Mouse (Mus musculus): Measurements from ENCODE around the gene Ccl1. TPM values are rescaled to one million over a fixed set of nuclear protein-coding genes. Genes with fewer than 3 reads are reported as not detected.

The Ccl1 gene
- not detected for polyA plus RNA-seq (2012; fragmentation: generic; extraction: Trizol)

DNA sequence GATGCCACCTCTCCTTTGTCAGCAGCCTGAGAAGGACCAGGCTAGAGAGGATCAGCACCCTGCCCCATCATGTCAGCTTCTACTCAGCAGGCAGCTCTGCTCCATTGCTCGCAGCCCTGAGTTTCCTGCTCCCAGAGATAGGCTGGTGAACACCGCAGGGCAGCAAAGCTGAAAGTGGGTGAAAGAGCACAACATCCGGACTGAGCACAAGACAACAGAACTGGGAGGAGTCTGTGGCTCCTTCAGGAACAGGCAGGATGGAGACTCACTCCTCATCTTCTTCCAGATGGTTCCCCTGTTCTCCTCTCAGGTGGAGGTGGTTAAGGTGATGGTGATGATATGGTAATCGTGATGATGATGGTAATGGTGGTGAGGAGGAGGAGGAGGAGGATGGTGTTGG is at the start of gene Ccl1:
Gene Ccl1 (minus strand): TSS at position 101 of the 400 bp plus-strand sequence.
- Histone ChIP-seq H3K4me3 (no peak within 1 kb of the TSS), H3K27me3 (ENCODE audit: control insufficient read depth, insufficient read depth, insufficient read length) (no peaks in the 10 kb centered on the region), H3K36me3 (ENCODE audit: control insufficient read depth, insufficient read depth) (no peaks in the 10 kb centered on the region), H3ac (ENCODE audit: control insufficient read depth, insufficient read length) (no peak within 1 kb of the TSS), H3K79me2 (ENCODE audit: control insufficient read depth, insufficient read depth) (no peaks in the 10 kb centered on the region), H3K4me2 (ENCODE audit: low read depth) (no peak within 1 kb of the TSS)
- TF ChIP-seq TCF3 (IDR thresholded peaks at IDR 0.05; ENCODE audit: insufficient read length, low read depth) = no peak
- no peak for TF ChIP-seq POLR2A (IDR thresholded peaks at IDR 0.05; ENCODE audit: insufficient read length, low read depth)
- TF ChIP-seq USF1 (IDR thresholded peaks at IDR 0.05; ENCODE audit: low read depth) = no peak
- no peak for TF ChIP-seq MYOD1 (IDR thresholded peaks at IDR 0.05; ENCODE audit: control insufficient read depth in 1 of 3, insufficient read length in 2 of 3, low read depth in 2 of 3)
- no peak for TF ChIP-seq POLR2AphosphoS2 (IDR thresholded peaks at IDR 0.05; ENCODE audit: insufficient read length, low read depth)

DNA sequence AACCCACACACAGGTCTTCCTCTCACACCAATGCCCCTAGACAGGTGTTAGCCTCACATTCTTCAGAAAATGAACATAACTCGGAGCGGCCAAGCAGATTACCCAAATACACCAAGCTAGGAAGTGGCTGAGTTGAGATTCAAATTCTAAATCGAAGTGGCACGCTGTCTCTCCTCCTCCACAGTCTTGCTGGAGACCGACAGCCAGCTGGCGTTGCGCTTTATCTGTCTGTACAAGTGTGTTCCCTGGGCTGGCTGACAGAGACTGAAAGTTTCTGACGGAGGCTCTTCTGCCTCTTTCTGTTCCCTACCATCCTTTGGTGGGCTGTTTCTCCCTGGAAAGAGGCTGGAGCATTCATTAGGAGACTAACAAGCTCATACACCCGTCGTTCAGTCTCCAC is 45.5 kb upstream of the Ccl1 start:
- Histone ChIP-seq H3ac (ENCODE audit: control insufficient read depth, insufficient read length) (no peak overlapping the region), H3K4me3 (no peak overlapping the region), H3K27me3 (ENCODE audit: control insufficient read depth, insufficient read depth, insufficient read length) (no peaks in the 10 kb centered on the region), H3K79me2 (ENCODE audit: control insufficient read depth, insufficient read depth) (no peaks in the 10 kb centered on the region), H3K4me2 (ENCODE audit: low read depth) (no peak overlapping the region), H3K36me3 (ENCODE audit: control insufficient read depth, insufficient read depth) (no peaks in the 10 kb centered on the region)
- TF ChIP-seq REST (IDR thresholded peaks at IDR 0.05; ENCODE audit: insufficient read depth, insufficient read length) (no peak), MYOG (IDR thresholded peaks at IDR 0.05; ENCODE audit: control insufficient read depth in 1 of 3, insufficient read depth in 1 of 3, insufficient read length in 2 of 3, low read depth in 2 of 3) (no peak), TCF3 (IDR thresholded peaks at IDR 0.05; ENCODE audit: insufficient read length, low read depth) (no peak), USF1 (IDR thresholded peaks at IDR 0.05; ENCODE audit: low read depth) (no peak), SRF (IDR thresholded peaks at IDR 0.05; ENCODE audit: control insufficient read depth, insufficient read length, low read depth) (no peak), MAX (IDR thresholded peaks at IDR 0.05; ENCODE audit: low read depth) (no peak), TCF12 (IDR thresholded peaks at IDR 0.05; ENCODE audit: insufficient read depth, poor library complexity, severe bottlenecking) (no peak), CEBPB (IDR thresholded peaks at IDR 0.05; ENCODE audit: insufficient read depth, poor library complexity, severe bottlenecking) (no peak), MYOD1 (IDR thresholded peaks at IDR 0.05; ENCODE audit: control insufficient read depth in 1 of 3, insufficient read length in 2 of 3, low read depth in 2 of 3) (no peak), POLR2AphosphoS2 (IDR thresholded peaks at IDR 0.05; ENCODE audit: insufficient read length, low read depth) (no peak), E2F4 (IDR thresholded peaks at IDR 0.05; ENCODE audit: insufficient read depth) (no peak), POLR2A (IDR thresholded peaks at IDR 0.05; ENCODE audit: insufficient read length, low read depth) (no peak)

DNA sequence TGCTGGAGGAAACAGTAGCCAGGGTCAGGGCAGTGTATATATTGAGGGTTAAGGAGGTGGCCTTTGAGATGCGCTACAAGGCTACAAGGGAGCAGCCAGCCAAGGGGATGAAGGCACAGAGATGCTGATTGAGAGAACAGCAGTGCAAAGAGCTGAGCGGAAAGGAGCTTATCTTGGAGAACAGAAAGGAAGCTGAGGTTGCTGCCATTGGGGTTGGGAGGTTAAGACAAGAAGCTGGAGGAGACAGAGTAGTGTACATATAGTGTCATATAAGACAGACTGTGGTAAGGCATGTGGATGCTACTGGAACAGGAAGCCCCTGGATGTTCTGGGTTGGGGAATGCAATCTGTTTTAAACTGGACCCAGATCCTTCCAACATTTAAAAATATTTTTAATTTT is 35.4 kb upstream of the Ccl1 start:
- Histone ChIP-seq H3K4me3 (no peak overlapping the region), H3K36me3 (ENCODE audit: control insufficient read depth, insufficient read depth) (no peaks in the 10 kb centered on the region), H3K4me2 (ENCODE audit: low read depth) (no peak overlapping the region), H3ac (ENCODE audit: control insufficient read depth, insufficient read length) (no peak overlapping the region), H3K27me3 (ENCODE audit: control insufficient read depth, insufficient read depth, insufficient read length) (no peaks in the 10 kb centered on the region), H3K79me2 (ENCODE audit: control insufficient read depth, insufficient read depth) (no peaks in the 10 kb centered on the region)
- TF ChIP-seq REST (IDR thresholded peaks at IDR 0.05; ENCODE audit: insufficient read depth, insufficient read length) (no peak), CEBPB (IDR thresholded peaks at IDR 0.05; ENCODE audit: insufficient read depth, poor library complexity, severe bottlenecking) (no peak), SRF (IDR thresholded peaks at IDR 0.05; ENCODE audit: control insufficient read depth, insufficient read length, low read depth) (no peak), MYOD1 (IDR thresholded peaks at IDR 0.05; ENCODE audit: control insufficient read depth in 1 of 3, insufficient read length in 2 of 3, low read depth in 2 of 3) (no peak), E2F4 (IDR thresholded peaks at IDR 0.05; ENCODE audit: insufficient read depth) (no peak), POLR2AphosphoS2 (IDR thresholded peaks at IDR 0.05; ENCODE audit: insufficient read length, low read depth) (no peak), USF1 (IDR thresholded peaks at IDR 0.05; ENCODE audit: low read depth) (no peak), TCF3 (IDR thresholded peaks at IDR 0.05; ENCODE audit: insufficient read length, low read depth) (no peak), POLR2A (IDR thresholded peaks at IDR 0.05; ENCODE audit: insufficient read length, low read depth) (no peak), TCF12 (IDR thresholded peaks at IDR 0.05; ENCODE audit: insufficient read depth, poor library complexity, severe bottlenecking) (no peak), MAX (IDR thresholded peaks at IDR 0.05; ENCODE audit: low read depth) (no peak), MYOG (IDR thresholded peaks at IDR 0.05; ENCODE audit: control insufficient read depth in 1 of 3, insufficient read depth in 1 of 3, insufficient read length in 2 of 3, low read depth in 2 of 3) (no peak)

DNA sequence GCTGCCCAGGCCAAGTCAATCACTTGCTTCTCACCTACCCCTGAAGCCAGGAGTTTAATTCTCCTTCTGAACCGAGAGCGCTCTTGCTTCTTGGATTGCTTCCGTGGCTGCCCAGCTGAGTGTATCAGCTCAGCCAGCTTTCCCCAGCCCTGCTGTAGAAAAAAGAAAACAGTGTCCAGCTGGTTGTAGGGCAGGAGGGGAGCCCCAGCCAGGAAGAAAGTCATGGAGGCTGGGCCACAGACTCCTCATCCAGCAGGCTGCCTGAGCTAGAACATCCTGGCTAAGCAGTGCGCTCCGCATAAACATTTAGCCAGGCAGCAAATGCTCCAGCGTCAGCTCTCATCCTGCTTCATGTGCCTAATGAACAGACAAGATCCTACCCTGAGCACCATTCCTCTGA is 34.9 kb upstream of the Ccl1 start:
- H3K27me3 ChIP-seq (ENCODE audit: control insufficient read depth, insufficient read depth, insufficient read length) = no peaks in the 10 kb centered on the region
- H3K79me2 ChIP-seq (ENCODE audit: control insufficient read depth, insufficient read depth) = no peaks in the 10 kb centered on the region
- H3K4me3 ChIP-seq = no peak overlapping the region
- H3K36me3 ChIP-seq (ENCODE audit: control insufficient read depth, insufficient read depth) = no peaks in the 10 kb centered on the region
- H3K4me2 ChIP-seq (ENCODE audit: low read depth) = no peak overlapping the region
- no peak for TF ChIP-seq SRF (IDR thresholded peaks at IDR 0.05; ENCODE audit: control insufficient read depth, insufficient read length, low read depth)
- no peak for TF ChIP-seq POLR2A (IDR thresholded peaks at IDR 0.05; ENCODE audit: insufficient read length, low read depth)
- no peak overlapping the region for H3ac ChIP-seq (ENCODE audit: control insufficient read depth, insufficient read length)

DNA sequence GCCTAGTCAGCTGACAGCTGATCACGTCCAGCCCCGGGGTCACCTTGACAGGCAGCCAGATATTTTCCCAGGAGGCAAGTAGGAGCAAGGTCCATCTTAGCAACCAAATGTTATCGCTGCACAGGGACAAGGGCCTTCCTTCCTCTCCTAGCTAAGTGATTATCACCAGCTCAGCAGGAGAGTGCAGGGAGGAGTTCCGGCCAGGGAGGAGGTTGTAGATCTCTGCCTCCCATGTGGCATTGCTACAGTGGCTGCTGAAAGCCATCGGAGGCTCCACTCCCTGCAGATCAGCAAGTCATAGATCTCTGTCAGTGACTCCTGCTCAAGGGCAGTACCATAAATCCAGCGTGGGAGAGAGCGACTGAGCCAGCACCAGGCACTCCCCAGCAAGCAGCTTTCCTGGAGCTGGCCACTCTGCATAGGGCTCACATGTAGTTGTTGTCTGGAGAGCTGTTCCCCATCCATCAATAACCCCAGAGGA is 34.5 kb upstream of the Ccl1 start:
- no peaks in the 10 kb centered on the region for H3K79me2 ChIP-seq (ENCODE audit: control insufficient read depth, insufficient read depth)
- H3K4me2 ChIP-seq (ENCODE audit: low read depth) = no peak overlapping the region
- no peaks in the 10 kb centered on the region for H3K27me3 ChIP-seq (ENCODE audit: control insufficient read depth, insufficient read depth, insufficient read length)
- H3K4me3 ChIP-seq = no peak overlapping the region
- TF ChIP-seq E2F4 (IDR thresholded peaks at IDR 0.05; ENCODE audit: insufficient read depth) (no peak), MAX (IDR thresholded peaks at IDR 0.05; ENCODE audit: low read depth) (no peak), TCF12 (IDR thresholded peaks at IDR 0.05; ENCODE audit: insufficient read depth, poor library complexity, severe bottlenecking) (no peak), POLR2AphosphoS2 (IDR thresholded peaks at IDR 0.05; ENCODE audit: insufficient read length, low read depth) (no peak), TCF3 (IDR thresholded peaks at IDR 0.05; ENCODE audit: insufficient read length, low read depth) (no peak), CEBPB (IDR thresholded peaks at IDR 0.05; ENCODE audit: insufficient read depth, poor library complexity, severe bottlenecking) (no peak), REST (IDR thresholded peaks at IDR 0.05; ENCODE audit: insufficient read depth, insufficient read length) (no peak), SRF (IDR thresholded peaks at IDR 0.05; ENCODE audit: control insufficient read depth, insufficient read length, low read depth) (no peak), MYOG (IDR thresholded peaks at IDR 0.05; ENCODE audit: control insufficient read depth in 1 of 3, insufficient read depth in 1 of 3, insufficient read length in 2 of 3, low read depth in 2 of 3) (no peak), MYOD1 (IDR thresholded peaks at IDR 0.05; ENCODE audit: control insufficient read depth in 1 of 3, insufficient read length in 2 of 3, low read depth in 2 of 3) (no peak), POLR2A (IDR thresholded peaks at IDR 0.05; ENCODE audit: insufficient read length, low read depth) (no peak), USF1 (IDR thresholded peaks at IDR 0.05; ENCODE audit: low read depth) (no peak)
- H3K36me3 ChIP-seq (ENCODE audit: control insufficient read depth, insufficient read depth) = no peaks in the 10 kb centered on the region
- H3ac ChIP-seq (ENCODE audit: control insufficient read depth, insufficient read length) = no peak overlapping the region
